Mouse (Mus musculus) midbrain, embryonic 10.5 days (tissue): ENCODE results near the gene Evi2. TPM values are rescaled to one million over a fixed set of nuclear protein-coding genes. Genes with fewer than 3 reads are reported as not detected.

Source experiments
- DNase-seq: peaks from one replicate; pipeline ENCODE4 v3.0.0-alpha.2; 2017; ENCODE audit warnings: low spot score
- H3K27ac ChIP-seq: fragments of 300-500 bp; sonication (generic); replicated peaks from 2 replicates; pipeline ENCODE4 v1.5.1; 2016; ENCODE audit warnings: mild to moderate bottlenecking
- H3K27me3 ChIP-seq: fragments of 300-500 bp; sonication (generic); 2 replicates; pipeline ENCODE4 v1.6.1; 2016; ENCODE audit warnings: low read depth, mild to moderate bottlenecking; ENCODE audit not compliant: poor library complexity, severe bottlenecking
- H3K36me3 ChIP-seq: fragments of 300-500 bp; sonication (generic); 2 replicates; pipeline ENCODE4 v1.6.1; 2016; ENCODE audit warnings: mild to moderate bottlenecking, moderate library complexity
- H3K4me1 ChIP-seq: fragments of 300-500 bp; sonication (generic); 2 replicates; pipeline ENCODE4 v1.6.1; 2016
- H3K4me3 ChIP-seq: fragments of 300-500 bp; sonication (generic); 2 replicates; pipeline ENCODE4 v1.5.1; 2016; ENCODE audit warnings: mild to moderate bottlenecking, moderate library complexity
- H3K9me3 ChIP-seq: fragments of 300-500 bp; sonication (generic); replicated peaks from 2 replicates; pipeline ENCODE4 v1.6.1; 2016; ENCODE audit warnings: mild to moderate bottlenecking
- WGBS: fragments of 180-500 bp; shearing (Covaris S2); methylation state at CpG from one replicate; pipeline ENCODE4 v1.1.7; 2016; 5-methylcytosine and 5-hydroxymethylcytosine counted together
- polyA plus RNA-seq: library from polyadenylated mRNA; unstranded; fragments of >200 nt; fragmentation: Nextera tagmentation; extraction: Ambion mirVana; gene quantifications from 2 replicates; pipeline ENCODE4 v1.2.1, GENCODE M21; 2016

The Evi2 gene
- polyA plus RNA-seq, 1 experiment from 2014 or later: 1.5 TPM

GRCm38 (mm10) chr11:79533950-79534690, 3.7 kb upstream of the Evi2 start:
- no peak for DNase-seq
- peaks cover 16% of the 10 kb centered on the region for H3K4me1 ChIP-seq
- no peaks in the 10 kb centered on the region for H3K27me3 ChIP-seq
- H3K36me3 ChIP-seq: peaks cover 45% of the 10 kb centered on the region
- peak overlapping the region; percentile 50; the same call in 1 of the 2 replicates for H3K27ac ChIP-seq
- no peak overlapping the region for H3K4me3 ChIP-seq
- WGBS: 90% methylated on average over 8 of the region's 8 CpGs
- H3K9me3 ChIP-seq: no peaks in the 10 kb centered on the region

- WGBS: 86% methylated on average over 6 of the region's 6 CpGs
- Histone ChIP-seq H3K27ac (no peak overlapping the region), H3K4me3 (no peak overlapping the region), H3K36me3 (peaks cover 47% of the 10 kb centered on the region), H3K4me1 (peaks cover 16% of the 10 kb centered on the region), H3K27me3 (no peaks in the 10 kb centered on the region), H3K9me3 (no peaks in the 10 kb centered on the region)
- DNase-seq: no peak
Observed at GRCm38 (mm10) chr11:79533311-79533710, 2.9 kb upstream of the Evi2 start.

- Histone ChIP-seq H3K27me3 (no peaks in the 10 kb centered on the region), H3K27ac (no peak overlapping the region)
Observed at GRCm38 (mm10) chr11:79531485-79531884, 1.1 kb upstream of the Evi2 start.

GRCm38 (mm10) chr11:79530774-79531173, 385 bp upstream of the Evi2 start:
- WGBS: 89% methylated on average over 11 of the region's 11 CpGs
- H3K4me1 ChIP-seq: peaks cover 16% of the 10 kb centered on the region
- no peak overlapping the region for H3K4me3 ChIP-seq
- no peaks in the 10 kb centered on the region for H3K9me3 ChIP-seq
- H3K36me3 ChIP-seq: peaks cover 36% of the 10 kb centered on the region
- H3K27ac ChIP-seq: no peak overlapping the region
- no peak for DNase-seq
- H3K27me3 ChIP-seq: no peaks in the 10 kb centered on the region

More at GRCm38 (mm10) chr11:79531485-79531884, 1.1 kb upstream of the Evi2 start:
- peaks cover 42% of the 10 kb centered on the region for H3K36me3 ChIP-seq
- peaks cover 16% of the 10 kb centered on the region for H3K4me1 ChIP-seq
- H3K9me3 ChIP-seq: no peaks in the 10 kb centered on the region
- 94% methylated on average over 4 of the region's 4 CpGs for WGBS
- no peak overlapping the region for H3K4me3 ChIP-seq
- no peak for DNase-seq

- DNase-seq: no peak
- no peaks in the 10 kb centered on the region for H3K9me3 ChIP-seq
- H3K36me3 ChIP-seq: peaks cover 39% of the 10 kb centered on the region
- no peak overlapping the region for H3K4me3 ChIP-seq
- H3K4me1 ChIP-seq: peaks cover 13% of the 10 kb centered on the region
- 88% methylated on average over 2 of the region's 2 CpGs for WGBS
- no peak overlapping the region for H3K27ac ChIP-seq
- no peaks in the 10 kb centered on the region for H3K27me3 ChIP-seq
Observed at GRCm38 (mm10) chr11:79529736-79530135, 653 bp downstream of the Evi2 start.

GRCm38 (mm10) chr11:79529226-79529625, 1.2 kb downstream of the Evi2 start:
- no peak overlapping the region for H3K4me3 ChIP-seq
- peaks cover 44% of the 10 kb centered on the region for H3K36me3 ChIP-seq
- DNase-seq: no peak
- no peak overlapping the region for H3K27ac ChIP-seq
- WGBS: 95% methylated on average over 6 of the region's 6 CpGs
- no peaks in the 10 kb centered on the region for H3K9me3 ChIP-seq
- peaks cover 8% of the 10 kb centered on the region for H3K4me1 ChIP-seq
- H3K27me3 ChIP-seq: no peaks in the 10 kb centered on the region

- peaks cover 3% of the 10 kb centered on the region; the same call in 1 of the 2 replicates for H3K4me1 ChIP-seq
- no peak overlapping the region for H3K4me3 ChIP-seq
- H3K27ac ChIP-seq: no peak overlapping the region
- DNase-seq: no peak
- peaks cover 48% of the 10 kb centered on the region for H3K36me3 ChIP-seq
- no peaks in the 10 kb centered on the region for H3K27me3 ChIP-seq
- 90% methylated on average over 3 of the region's 3 CpGs for WGBS
- no peaks in the 10 kb centered on the region for H3K9me3 ChIP-seq
Observed at GRCm38 (mm10) chr11:79528601-79529000, 1.8 kb downstream of the Evi2 start.

GRCm38 (mm10) chr11:79527739-79528384, 2.5 kb downstream of the Evi2 start:
- H3K27ac ChIP-seq: no peak overlapping the region
- DNase-seq: no peak
- H3K4me3 ChIP-seq: no peak overlapping the region
- 91% methylated on average over 5 of the region's 5 CpGs for WGBS
- no peaks in the 10 kb centered on the region for H3K4me1 ChIP-seq
- peaks cover 46% of the 10 kb centered on the region for H3K36me3 ChIP-seq
- no peaks in the 10 kb centered on the region for H3K9me3 ChIP-seq
- no peaks in the 10 kb centered on the region for H3K27me3 ChIP-seq

- no peaks in the 10 kb centered on the region for H3K27me3 ChIP-seq
- 91% methylated on average over 15 of the region's 15 CpGs for WGBS
- no peak overlapping the region for H3K4me3 ChIP-seq
- no peak overlapping the region for H3K27ac ChIP-seq
- H3K36me3 ChIP-seq: peaks cover 41% of the 10 kb centered on the region
- H3K9me3 ChIP-seq: no peaks in the 10 kb centered on the region
- no peak for DNase-seq
- H3K4me1 ChIP-seq: no peaks in the 10 kb centered on the region
Observed at GRCm38 (mm10) chr11:79527015-79527738, 3.2 kb downstream of the Evi2 start.

- no peak for DNase-seq
- H3K36me3 ChIP-seq: peaks cover 38% of the 10 kb centered on the region
- WGBS: 98% methylated on average over 3 of the region's 3 CpGs
- no peak overlapping the region for H3K27ac ChIP-seq
- H3K27me3 ChIP-seq: no peaks in the 10 kb centered on the region
- no peak overlapping the region for H3K4me3 ChIP-seq
- no peaks in the 10 kb centered on the region for H3K4me1 ChIP-seq
- H3K9me3 ChIP-seq: no peaks in the 10 kb centered on the region
Observed at GRCm38 (mm10) chr11:79526549-79526948, 3.8 kb downstream of the Evi2 start.

- no peaks in the 10 kb centered on the region for H3K27me3 ChIP-seq
- H3K4me3 ChIP-seq: no peak overlapping the region
- H3K27ac ChIP-seq: no peak overlapping the region
- H3K36me3 ChIP-seq: peaks cover 32% of the 10 kb centered on the region
- H3K4me1 ChIP-seq: no peaks in the 10 kb centered on the region
- DNase-seq: no peak
- H3K9me3 ChIP-seq: no peaks in the 10 kb centered on the region
- 89% methylated on average over 1 of the region's 1 CpGs for WGBS
Observed at GRCm38 (mm10) chr11:79524310-79524575, 6.1 kb downstream of the Evi2 start.

GRCm38 (mm10) chr11:79523560-79524309, 6.7 kb downstream of the Evi2 start, which contains the start of gene Evi2b:
Gene Evi2b, minus strand, starts transcription at chr11:79523762.
- no peak for DNase-seq
- no peaks in the 10 kb centered on the region for H3K9me3 ChIP-seq
- H3K4me1 ChIP-seq: no peaks in the 10 kb centered on the region
- H3K27me3 ChIP-seq: no peaks in the 10 kb centered on the region
- 88% methylated on average over 10 of the region's 10 CpGs for WGBS
- no peak within 1 kb of the TSS for H3K27ac ChIP-seq
- H3K36me3 ChIP-seq: peaks cover 30% of the 10 kb centered on the region
- no peak within 1 kb of the TSS for H3K4me3 ChIP-seq
